Mouse (Mus musculus): ENCODE data around the gene Slc16a13.

DNA sequence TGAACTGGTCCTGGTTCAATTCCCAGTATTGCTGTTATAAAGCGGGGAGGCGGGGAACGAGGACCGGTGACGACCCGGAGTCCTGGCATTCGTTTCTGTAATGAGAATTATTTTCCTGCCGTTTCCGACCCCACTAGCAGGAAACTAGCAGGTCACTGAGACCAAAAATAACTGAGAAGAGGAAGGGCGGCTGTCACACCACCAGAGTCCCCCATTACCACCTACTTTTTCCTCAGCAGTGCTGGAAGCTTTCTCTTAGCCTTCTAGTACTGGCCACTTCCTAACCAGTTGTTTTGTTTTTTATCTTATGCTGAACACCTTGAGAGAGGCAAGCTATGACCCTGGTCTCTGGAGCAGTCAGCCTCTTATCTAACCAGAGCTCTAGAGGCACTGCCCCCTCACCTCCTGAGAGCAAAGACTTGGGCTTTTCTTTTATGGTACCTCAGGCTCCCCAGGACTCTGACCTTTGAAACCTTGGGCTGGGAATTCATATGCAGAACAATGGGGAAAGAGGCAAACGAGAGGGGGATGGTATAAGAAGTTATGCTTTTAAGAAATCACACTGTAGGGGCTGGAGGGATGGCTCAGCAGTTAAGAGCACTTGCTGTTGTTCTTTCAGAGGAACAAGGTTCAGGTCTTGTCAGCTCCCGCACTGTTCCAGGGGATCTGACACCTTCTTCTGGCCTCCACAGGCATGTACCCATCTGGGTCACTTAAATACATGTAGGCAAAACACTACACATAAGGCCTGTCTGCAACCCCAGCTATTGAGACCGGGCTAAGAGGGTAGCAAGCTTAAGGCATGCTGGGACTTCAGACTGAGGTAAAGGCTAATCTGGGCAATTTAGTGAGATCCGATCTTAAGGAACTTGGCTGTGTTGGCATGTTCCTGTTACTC is 988 bp upstream of the Slc16a13 start:
- TF ChIP-seq CTCF (IDR thresholded peaks at IDR 0.05) = no peak
- TF ChIP-seq EP300 (IDR thresholded peaks at IDR 0.05) = no peak

Measured in lung, postnatal 0 days (tissue).